Mouse (Mus musculus) ES-Bruce4 (cell line): ENCODE measurements around the gene Zdhhc21. TPM values are rescaled to one million over a fixed set of nuclear protein-coding genes. Genes with fewer than 3 reads are reported as not detected.

Experiments used
- H3K27ac ChIP-seq: 2 replicates; pipeline ENCODE4 v1.5.1; 2012; ENCODE audit warnings: low read length, inconsistent platforms; ENCODE audit not compliant: insufficient read depth
- H3K27me3 ChIP-seq: 2 replicates; pipeline ENCODE4 v1.6.1; 2012; ENCODE audit warnings: mild to moderate bottlenecking, low read length, inconsistent platforms; ENCODE audit not compliant: control insufficient read depth, poor library complexity, insufficient read depth, severe bottlenecking
- H3K36me3 ChIP-seq: 2 replicates; pipeline ENCODE4 v1.6.1; 2012; ENCODE audit warnings: inconsistent platforms, mild to moderate bottlenecking, low read length, moderate library complexity; ENCODE audit not compliant: control insufficient read depth, poor library complexity, insufficient read depth, severe bottlenecking
- H3K4me1 ChIP-seq: one replicate; pipeline ENCODE4 v1.8.1; 2011; ENCODE audit warnings: low read length; ENCODE audit not compliant: control insufficient read depth, insufficient read depth
- H3K4me3 ChIP-seq: 2 replicates; pipeline ENCODE4 v1.5.1; 2011; ENCODE audit warnings: low read depth, mild to moderate bottlenecking, low read length
- H3K9ac ChIP-seq: 2 replicates; pipeline ENCODE4 v1.6.1; 2012; ENCODE audit warnings: low read depth, mild to moderate bottlenecking, inconsistent platforms; ENCODE audit not compliant: poor library complexity, severe bottlenecking
- H3K9me3 ChIP-seq: replicated peaks from 2 replicates; pipeline ENCODE4 v1.6.1; 2012; ENCODE audit warnings: mild to moderate bottlenecking, low read length, inconsistent platforms; ENCODE audit not compliant: control insufficient read depth, poor library complexity, insufficient read depth, severe bottlenecking
- CTCF ChIP-seq: IDR thresholded peaks from one replicate; pipeline ENCODE4 v1.8.1; 2011; ENCODE audit warnings: low read depth, low read length
- EP300 ChIP-seq: IDR thresholded peaks from 2 replicates; pipeline ENCODE4 v1.6.1; 2011; ENCODE audit warnings: low read depth, low read length; ENCODE audit not compliant: insufficient read depth
- POLR2A ChIP-seq: IDR thresholded peaks from one replicate; pipeline ENCODE4 v1.8.1; 2011; ENCODE audit warnings: low read length; ENCODE audit not compliant: insufficient read depth
- polyA plus RNA-seq: library from polyadenylated mRNA; stranded (reverse); fragments of >200 nt; gene quantifications from 2 replicates; pipeline ENCODE4 v1.2.4, GENCODE M21; 2011; ENCODE audit warnings: low read depth; ENCODE audit not compliant: missing spikeins, insufficient read depth, insufficient read length

The Zdhhc21 gene
- polyA plus RNA-seq, 1 experiment, result 41.6 TPM

GRCm38 (mm10) chr4:82860566-82860965 lies 808 bp upstream of the Zdhhc21 start:
- no peak overlapping the region for H3K9ac ChIP-seq
- no peak overlapping the region for H3K27ac ChIP-seq
- no peaks in the 10 kb centered on the region for H3K4me1 ChIP-seq
- no peaks in the 10 kb centered on the region for H3K36me3 ChIP-seq
- no peaks in the 10 kb centered on the region for H3K27me3 ChIP-seq
- no peak overlapping the region for H3K4me3 ChIP-seq
- TF ChIP-seq CTCF (no peak), EP300 (no peak), POLR2A (no peak)
- H3K9me3 ChIP-seq, result no peaks in the 10 kb centered on the region

- peak overlapping the region; percentile 91 for H3K9ac ChIP-seq
- no peaks in the 10 kb centered on the region for H3K4me1 ChIP-seq
- H3K27me3 ChIP-seq, result no peaks in the 10 kb centered on the region
- no peaks in the 10 kb centered on the region for H3K36me3 ChIP-seq
- TF ChIP-seq EP300 (no peak), POLR2A (no peak), CTCF (no peak)
- no peak overlapping the region for H3K4me3 ChIP-seq
- no peaks in the 10 kb centered on the region for H3K9me3 ChIP-seq
- H3K27ac ChIP-seq, result no peak overlapping the region
These were observed 1.2 kb downstream of the Zdhhc21 start for GRCm38 (mm10) chr4:82858431-82859010.

- TF ChIP-seq CTCF (no peak), EP300 (no peak), POLR2A (no peak)
- no peaks in the 10 kb centered on the region for H3K9me3 ChIP-seq
- H3K4me1 ChIP-seq, result no peaks in the 10 kb centered on the region
- H3K9ac ChIP-seq, result no peak overlapping the region
- H3K4me3 ChIP-seq, result no peak overlapping the region
- H3K27me3 ChIP-seq, result no peaks in the 10 kb centered on the region
- no peaks in the 10 kb centered on the region for H3K36me3 ChIP-seq
- H3K27ac ChIP-seq, result no peak overlapping the region
These were observed 2.8 kb downstream of the Zdhhc21 start for GRCm38 (mm10) chr4:82856986-82857385.

GRCm38 (mm10) chr4:82853809-82854208 lies 5.9 kb downstream of the Zdhhc21 start:
- TF ChIP-seq EP300, result no peak
- TF ChIP-seq CTCF, result no peak
- no peak for TF ChIP-seq POLR2A

GRCm38 (mm10) chr4:82848552-82849234 lies 11.1 kb downstream of the Zdhhc21 start:
- TF ChIP-seq EP300, result no peak
- no peak for TF ChIP-seq CTCF
- no peak for TF ChIP-seq POLR2A
- H3K4me3 ChIP-seq, result no peak overlapping the region
- H3K9ac ChIP-seq, result no peak overlapping the region
- no peaks in the 10 kb centered on the region for H3K9me3 ChIP-seq
- no peaks in the 10 kb centered on the region for H3K4me1 ChIP-seq
- no peak overlapping the region for H3K27ac ChIP-seq
- H3K36me3 ChIP-seq, result peaks cover 3% of the 10 kb centered on the region
- H3K27me3 ChIP-seq, result no peaks in the 10 kb centered on the region

More at GRCm38 (mm10) chr4:82853809-82854208, 5.9 kb downstream of the Zdhhc21 start:
- Histone ChIP-seq H3K4me1 (no peaks in the 10 kb centered on the region), H3K9me3 (no peaks in the 10 kb centered on the region), H3K27me3 (no peaks in the 10 kb centered on the region), H3K4me3 (no peak overlapping the region), H3K27ac (no peak overlapping the region), H3K36me3 (no peaks in the 10 kb centered on the region), H3K9ac (no peak overlapping the region)
